Mouse (Mus musculus): ENCODE measurements around the gene Peak1. TPM values are rescaled to one million over a fixed set of nuclear protein-coding genes. Genes with fewer than 3 reads are reported as not detected.

Peak1 gene
- total and polyA plus RNA-seq, 3 experiments = 2.8 to 11.7 TPM; not detected in 1

DNA sequence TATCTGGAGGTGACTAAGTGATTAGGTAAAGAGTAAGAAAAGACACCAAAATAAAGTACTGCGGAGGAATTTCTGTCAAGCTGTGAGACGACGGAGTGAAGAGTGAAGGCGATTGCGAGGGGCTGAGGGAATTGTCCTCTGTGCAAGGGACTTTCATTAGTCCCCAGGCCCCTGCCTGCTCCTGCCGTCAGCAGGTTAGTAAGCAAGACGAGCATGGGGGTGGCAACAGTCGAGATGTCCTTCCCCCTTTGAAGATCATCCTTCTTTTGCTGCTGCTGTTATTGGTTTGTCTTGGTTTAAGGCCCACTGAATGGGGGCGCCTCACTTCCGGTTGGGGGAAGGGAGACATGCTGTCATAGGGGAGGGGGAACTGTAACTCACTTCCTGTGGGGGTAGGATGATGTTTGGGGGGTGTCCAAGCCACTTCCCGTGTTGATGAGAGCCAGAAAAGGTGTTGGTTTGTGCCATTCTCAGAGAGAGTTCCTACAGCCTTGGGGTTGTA, 922 bp upstream of the Peak1 start:
- H3K27ac ChIP-seq (ENCODE audit: control insufficient read depth, low read depth, low read length) = peak overlapping the region; percentile 97
- DNase-seq (ENCODE audit: low read depth, low spot score) = peak; percentile 98
- peaks cover 9 to 11% of the 10 kb centered on the region in 2 experiments; a peak in 3 of 4 replicates for H3K4me1 ChIP-seq (ENCODE audit: control insufficient read depth in 1 of 2, insufficient read depth in 2 of 2, low read length in 2 of 2)
- H3K9me3 ChIP-seq (replicated peaks; ENCODE audit: insufficient read depth, low read length) = no peaks in the 10 kb centered on the region
- no peaks in the 10 kb centered on the region for H3K27me3 ChIP-seq (ENCODE audit: control insufficient read depth in 1 of 2, insufficient read depth in 2 of 2, low read length in 2 of 2)
- H3K36me3 ChIP-seq (ENCODE audit: control insufficient read depth in 1 of 2, insufficient read depth in 2 of 2, low read length in 2 of 2) = peaks cover 0 to 37% of the 10 kb centered on the region in 2 experiments; a peak in 2 of 4 replicates
- H3K79me2 ChIP-seq (ENCODE audit: control insufficient read depth, insufficient read depth, low read length, poor library complexity) = peaks cover 31% of the 10 kb centered on the region
- H3K4me3 ChIP-seq (ENCODE audit: control insufficient read depth in 1 of 2, insufficient read depth in 1 of 2, low read depth in 2 of 2, low read length in 2 of 2) = peak overlapping the region; percentile 66 to 82
- peak overlapping the region; percentile 84 for H3K9ac ChIP-seq (ENCODE audit: control insufficient read depth, low read depth, low read length, poor library complexity, severe bottlenecking)
- 0 out of 2 replicates have a peak, but pooled peaks have one; percentile 3 for TF ChIP-seq ZNF384 (IDR thresholded peaks at IDR 0.05; ENCODE audit: low read depth, low read length)
- peak; percentile 38; the same call in 1 of the 2 replicates for TF ChIP-seq POLR2AphosphoS5 (IDR thresholded peaks at IDR 0.05; ENCODE audit: borderline replicate concordance, low read depth, low read length)
- TF ChIP-seq BHLHE40 (IDR thresholded peaks at IDR 0.05; ENCODE audit: borderline replicate concordance, low read depth, low read length) = peak; percentile 67
- peak; percentile 82 for TF ChIP-seq MAX (IDR thresholded peaks at IDR 0.05; ENCODE audit: low read length)
- no peak for TF ChIP-seq MAFK (IDR thresholded peaks at IDR 0.05; ENCODE audit: borderline replicate concordance, low read depth, low read length)
- TF ChIP-seq NRF1 (IDR thresholded peaks at IDR 0.05; ENCODE audit: insufficient read depth, low read depth, low read length, poor library complexity, severe bottlenecking) = no peak
- no peak; the same call in 1 of the 2 replicates for TF ChIP-seq KAT2A (conservative IDR thresholded peaks at IDR 0.05; ENCODE audit: low read depth, low read length)
- peak; percentile 71 for TF ChIP-seq NELFE (IDR thresholded peaks at IDR 0.05; ENCODE audit: low read depth, low read length)
- TF ChIP-seq MYB (IDR thresholded peaks at IDR 0.05; ENCODE audit: low read depth, low read length) = 0 out of 2 replicates have a peak, but pooled peaks have one; percentile 14
- TF ChIP-seq MXI1 (IDR thresholded peaks at IDR 0.05; ENCODE audit: low read depth, low read length) = no peak; the same call in 1 of the 2 replicates
- no peak for TF ChIP-seq RAD21 (IDR thresholded peaks at IDR 0.05; ENCODE audit: low read depth, low read length)
- no peak for TF ChIP-seq USF2 (IDR thresholded peaks at IDR 0.05; ENCODE audit: borderline replicate concordance in 1 of 2, insufficient read depth in 1 of 2, low read depth in 1 of 2, low read length in 2 of 2)
- TF ChIP-seq JUND (IDR thresholded peaks at IDR 0.05; ENCODE audit: low read depth, low read length) = no peak
- TF ChIP-seq SMC3 (IDR thresholded peaks at IDR 0.05; ENCODE audit: low read depth, low read length) = no peak
- peak; percentile 55 for TF ChIP-seq SIN3A (IDR thresholded peaks at IDR 0.05; ENCODE audit: low read length)
- TF ChIP-seq HCFC1 (IDR thresholded peaks at IDR 0.05; ENCODE audit: low read depth, low read length) = peak; percentile 35
- no peak for TF ChIP-seq ZC3H11A (IDR thresholded peaks at IDR 0.05; ENCODE audit: low read depth, low read length)
- TF ChIP-seq ZMIZ1 (IDR thresholded peaks at IDR 0.05; ENCODE audit: low read depth, low read length) = peak; percentile 65
- TF ChIP-seq MYC (IDR thresholded peaks at IDR 0.05; ENCODE audit: low read depth, low read length) = peak; percentile 33
- TF ChIP-seq ELF1 (IDR thresholded peaks at IDR 0.05; ENCODE audit: low read depth, low read length) = peak; percentile 89
- peak; percentile 47; the same call in 1 of the 2 replicates for TF ChIP-seq GATA1 (IDR thresholded peaks at IDR 0.05; ENCODE audit: low read depth, low read length)
- peak; percentile 64 for TF ChIP-seq TCF12 (IDR thresholded peaks at IDR 0.05; ENCODE audit: low read depth, low read length)
- TF ChIP-seq RCOR1 (IDR thresholded peaks at IDR 0.05; ENCODE audit: low read depth, low read length) = no peak
- TF ChIP-seq MEF2A (IDR thresholded peaks at IDR 0.05; ENCODE audit: extremely low read depth, insufficient replicate concordance, low read depth, low read length, poor library complexity, severe bottlenecking) = no peak
- TF ChIP-seq POLR2AphosphoS2 (IDR thresholded peaks at IDR 0.05; ENCODE audit: low read length) = peak; percentile 63
- no peak for TF ChIP-seq ZKSCAN1 (IDR thresholded peaks at IDR 0.05; ENCODE audit: low read depth, low read length)
- TF ChIP-seq USF1 (IDR thresholded peaks at IDR 0.05; ENCODE audit: low read depth, low read length) = no peak
- peak; percentile 81; the same call in 1 of the 2 replicates for TF ChIP-seq TBP (IDR thresholded peaks at IDR 0.05; ENCODE audit: low read depth, low read length)
- TF ChIP-seq TAL1 (IDR thresholded peaks at IDR 0.05; ENCODE audit: low read length) = no peak
- TF ChIP-seq E2F4 (IDR thresholded peaks at IDR 0.05; ENCODE audit: borderline replicate concordance, low read depth, low read length) = no peak
- TF ChIP-seq POLR2A (IDR thresholded peaks at IDR 0.05; ENCODE audit: control insufficient read depth in 1 of 2, insufficient read depth in 1 of 2, low read depth in 1 of 2, low read length in 2 of 2, poor library complexity in 1 of 2) = peak; percentile 52 to 87; a peak in 3 of 4 replicates
- peak; percentile 45 to 75; a peak in 2 of 4 replicates for TF ChIP-seq EP300 (IDR thresholded peaks at IDR 0.05; ENCODE audit: low read depth in 1 of 2, low read length in 2 of 2)
- TF ChIP-seq CTCF (IDR thresholded peaks at IDR 0.05 in 2 of 3, conservative IDR thresholded peaks at IDR 0.05 in 1 of 3; ENCODE audit: control insufficient read depth in 1 of 3, insufficient read depth in 1 of 3, low read depth in 2 of 3, low read length in 3 of 3, poor library complexity in 1 of 3, severe bottlenecking in 1 of 3) = no peak
- no peak for TF ChIP-seq GABPA (IDR thresholded peaks at IDR 0.05; ENCODE audit: low read depth, low read length)
- TF ChIP-seq CHD1 (IDR thresholded peaks at IDR 0.05; ENCODE audit: low read depth, low read length) = peak; percentile 77; the same call in 1 of the 2 replicates
- TF ChIP-seq MAZ (IDR thresholded peaks at IDR 0.05; ENCODE audit: low read depth, low read length) = peak; percentile 99

Data from MEL (cell line).